In genomic region chr7:92827981-92828380, GRCm38 (mm10) we compare ENCODE assay signal across 9 mouse cellular contexts. TPM values are rescaled to one million over a fixed set of nuclear protein-coding genes. Genes with fewer than 3 reads are reported as not detected.
DNase-seq lines count a peak whose midpoint lies in the region; ATAC-seq and TF ChIP-seq lines count a peak whose summit lies in the region.
"Had no signal": no experiment of that assay in that cellular context is flagged by ENCODE, and none has a peak within 500 bp of the region (broad histone marks: within the 10 kb centered on the region; RNA-seq: fewer than 3 reads in every experiment).

No protein-coding gene starts in this region.

- TF ChIP-seq CTCF in Patski (IDR thresholded peaks at IDR 0.05) = peak; percentile 40

- POLR2A ChIA-PET in Patski (lab: Charles Lee) = no interaction called here

- CTCF ChIA-PET in Patski (lab: Charles Lee) = interaction anchor here (1.4 kb wide), 1 partner anchor 209 kb away, joined by 3 read pairs; no protein-coding TSS in a partner anchor

- H3K4me1 ChIP-seq in kidney, embryonic 15.5 days = no peaks in the 10 kb centered on the region
- H3K4me1 ChIP-seq: limb, embryonic 15.5 days had no signal

- in situ Hi-C loops in Patski (cut with MboI; ENCODE audit: low pct_unique_long_range_greater_than_20kb) = no loop called here

- H3K4me3 ChIP-seq in kidney, embryonic 15.5 days (replicated peaks) = no peak overlapping the region
- H3K4me3 ChIP-seq: limb, embryonic 15.5 days had no signal

- no peaks in the 10 kb centered on the region for H3K36me3 ChIP-seq in kidney, embryonic 15.5 days

- no peaks in the 10 kb centered on the region for H3K27me3 ChIP-seq in kidney, embryonic 15.5 days
- H3K27me3 ChIP-seq in Patski = no peaks in the 10 kb centered on the region
- H3K27me3 ChIP-seq: limb, embryonic 15.5 days had no signal

- no peak overlapping the region for H3K4me2 ChIP-seq in kidney, embryonic 15.5 days
- H3K4me2 ChIP-seq: limb, embryonic 15.5 days had no signal

- no peaks in the 10 kb centered on the region for H3K9me3 ChIP-seq in kidney, embryonic 15.5 days (replicated peaks)
- H3K9me3 ChIP-seq: limb, embryonic 15.5 days had no signal

- no peak overlapping the region for H3K9ac ChIP-seq in kidney, embryonic 15.5 days
- H3K9ac ChIP-seq: limb, embryonic 15.5 days had no signal

- ATAC-seq in kidney, embryonic 15.5 days (replicated peaks; ENCODE audit: low FRiP score) = no peak
- ATAC-seq in Patski = no peak
- ATAC-seq in erythroblast, adult 5-6 weeks (replicated peaks; ENCODE audit: low FRiP score, poor library complexity, severe bottlenecking) = no peak
- no peak for ATAC-seq in granulocyte monocyte progenitor cell, adult 5-6 weeks (replicated peaks; ENCODE audit: poor library complexity, severe bottlenecking)

- WGBS in kidney, embryonic 15.5 days = 54% methylated on average over 3 of the region's 3 CpGs

- no peak overlapping the region for H3K27ac ChIP-seq in kidney, embryonic 15.5 days
- H3K27ac ChIP-seq: limb, embryonic 15.5 days had no signal

- DNase-seq in kidney, adult 8-10 months = peak; percentile 18 to 19
- DNase-seq in A20 (ENCODE audit: low read depth, low spot score) (peak; percentile 47), Patski (ENCODE audit: low read depth, low spot score) (no peak)
- DNase-seq in kidney, postnatal 36 days = peak; percentile 33 to 45
- no peak for DNase-seq in ovary, postnatal 10 days (ENCODE audit: low spot score)

RNA-seq across cellular contexts. Expression of gene Ddias, which starts 46.1 kb away (rescaled TPM):
- 12.2 and 16.7 TPM in 2 replicates for polyA plus RNA-seq in kidney, embryonic 15.5 days (2015; fragmentation: Nextera tagmentation; extraction: Ambion mirVana)
- polyA plus RNA-seq in Patski (2021) = 6.5 TPM
- total RNA-seq in erythroblast, adult 5-6 weeks (2015; ENCODE audit: low replicate concordance) = 6.7 and 9.4 TPM in 2 replicates
- total RNA-seq in erythroblast, adult 5-6 weeks (2017; ENCODE audit: low replicate concordance) = 7.6 and 10.9 TPM in 2 replicates
- 7.9 and 19.5 TPM in 2 replicates for total RNA-seq in granulocyte monocyte progenitor cell, adult 5-6 weeks (2014; fragmentation: Nextera tagmentation)
- total RNA-seq in granulocyte monocyte progenitor cell, adult 5-6 weeks (2017) = 10.9 and 13.7 TPM in 2 replicates

RNA-seq across cellular contexts. Expression of gene Prcp, which starts 46.3 kb away (rescaled TPM):
- polyA plus RNA-seq in kidney, embryonic 15.5 days (2015; fragmentation: Nextera tagmentation; extraction: Ambion mirVana) = 20.9 and 22.7 TPM in 2 replicates
- 8.8 TPM for polyA plus RNA-seq in Patski (2021)
- total RNA-seq in erythroblast, adult 5-6 weeks (2015; ENCODE audit: low replicate concordance) = 37.5 and 37.6 TPM in 2 replicates
- total RNA-seq in erythroblast, adult 5-6 weeks (2017; ENCODE audit: low replicate concordance) = 9.6 and 22.8 TPM in 2 replicates
- 62.9 and 70.4 TPM in 2 replicates for total RNA-seq in granulocyte monocyte progenitor cell, adult 5-6 weeks (2014; fragmentation: Nextera tagmentation)
- total RNA-seq in granulocyte monocyte progenitor cell, adult 5-6 weeks (2017) = 40.3 and 46.4 TPM in 2 replicates

Comparison
In these comparisons a context has a peak if more than half of its experiments do, and no peak if none do; other contexts are left out.
1. DNase-seq: peak in kidney, adult 8-10 months (2 of 2), A20 (single experiment) and kidney, postnatal 36 days (2 of 2); none in Patski (single experiment) and ovary, postnatal 10 days (single experiment).